Mouse (Mus musculus): Measurements from ENCODE around the gene Selp.
A peak's percentile ranks its signal among the peaks of the same experiment; 100 is the strongest.

The Selp gene

GRCm38 (mm10) chr1:164176856-164177255, 61.8 kb downstream of the Selp start:
- DNase-seq (ENCODE audit: low read depth, low spot score), result no peak

GRCm38 (mm10) chr1:164178429-164178828, 63.4 kb downstream of the Selp start:
- no peak for DNase-seq (ENCODE audit: low read depth, low spot score)

GRCm38 (mm10) chr1:164184142-164184870, 69.2 kb downstream of the Selp start:
- peak; percentile 31 for DNase-seq (ENCODE audit: low read depth, low spot score)

- no peak for DNase-seq (ENCODE audit: low read depth, low spot score)
Measured at GRCm38 (mm10) chr1:164184871-164185223, 69.8 kb downstream of the Selp start.

- no peak for DNase-seq (ENCODE audit: low read depth, low spot score)
Measured at GRCm38 (mm10) chr1:164185316-164185715, 70.3 kb downstream of the Selp start.

GRCm38 (mm10) chr1:164187002-164187560, 72.0 kb downstream of the Selp start:
- no peak for DNase-seq (ENCODE audit: low read depth, low spot score)

GRCm38 (mm10) chr1:164199551-164199950, 84.5 kb downstream of the Selp start:
- no peak for DNase-seq (ENCODE audit: low read depth, low spot score)
